Mouse (Mus musculus) kidney, postnatal 14 days (tissue): ENCODE data around the gene Olfr747.
"Not testable (repeated sequence)": the region's sequence is repeated elsewhere in the genome, so short reads cannot be mapped to it uniquely, and the experiment has no call there.

Experiments
- DNase-seq: peaks from one replicate; pipeline ENCODE4 v3.0.0; 2022; ENCODE audit warnings: mixed read lengths

Gene Olfr747

DNA sequence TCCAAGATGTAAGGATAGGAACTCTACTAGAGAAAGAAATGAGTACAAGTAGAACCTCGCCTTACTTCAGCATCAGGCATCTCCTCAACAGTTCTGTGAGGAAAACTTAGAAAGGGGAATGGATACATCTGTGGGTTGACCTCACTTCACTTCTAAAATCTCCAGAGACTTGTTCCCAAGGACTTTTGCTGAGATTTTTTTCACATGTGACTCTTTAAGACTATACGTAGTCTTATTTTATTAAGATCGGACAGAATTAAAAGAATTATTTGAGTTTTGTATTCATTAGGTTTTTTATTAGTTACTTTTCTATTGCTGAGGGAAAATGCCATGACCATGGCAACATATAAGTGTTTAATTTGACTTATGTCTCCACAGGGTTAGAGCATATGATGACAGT lies at the start of gene Olfr747:
Olfr747 (minus strand) TSS at position 101 of the 400 bp plus-strand sequence.
- DNase-seq: no peak

DNA sequence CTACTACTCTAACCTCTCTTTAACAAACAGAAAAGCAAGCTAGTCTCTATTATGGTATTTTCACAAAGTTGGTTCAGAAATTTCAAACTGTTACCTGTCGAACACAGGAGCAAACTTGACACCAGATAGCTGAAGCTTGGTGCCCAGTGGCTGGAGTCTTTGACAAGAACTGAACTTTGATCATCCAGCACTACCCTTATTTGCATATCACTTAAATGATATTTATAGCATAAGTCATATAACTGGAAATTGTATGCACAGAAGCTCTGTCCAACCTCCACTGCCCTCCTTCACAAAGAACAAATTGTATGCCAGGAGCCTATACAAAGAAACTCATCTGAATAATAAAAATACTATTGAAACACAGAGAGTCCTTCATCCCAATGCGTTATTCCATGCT lies 48.6 kb upstream of the Olfr747 start:
- DNase-seq: no peak

DNA sequence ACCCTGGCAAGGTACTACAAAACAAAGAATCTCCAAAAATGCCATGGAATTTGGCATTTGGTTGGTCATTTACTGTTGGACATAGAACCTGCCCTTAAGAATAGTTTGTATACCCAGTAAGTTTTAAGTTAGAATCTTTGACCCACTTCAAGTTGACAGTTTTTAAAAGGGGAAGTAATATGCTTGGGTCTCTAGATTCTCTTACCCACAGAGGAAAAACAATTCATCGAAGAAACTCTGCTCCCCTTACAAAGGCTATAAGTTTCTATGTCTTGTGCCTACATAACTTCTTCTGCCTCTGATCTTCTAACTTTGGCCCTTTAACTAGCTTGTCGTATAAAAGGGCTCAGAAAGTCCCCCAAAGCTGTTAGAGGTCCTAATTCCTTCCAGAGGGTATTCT lies 47.3 kb upstream of the Olfr747 start:
- DNase-seq: no peak

DNA sequence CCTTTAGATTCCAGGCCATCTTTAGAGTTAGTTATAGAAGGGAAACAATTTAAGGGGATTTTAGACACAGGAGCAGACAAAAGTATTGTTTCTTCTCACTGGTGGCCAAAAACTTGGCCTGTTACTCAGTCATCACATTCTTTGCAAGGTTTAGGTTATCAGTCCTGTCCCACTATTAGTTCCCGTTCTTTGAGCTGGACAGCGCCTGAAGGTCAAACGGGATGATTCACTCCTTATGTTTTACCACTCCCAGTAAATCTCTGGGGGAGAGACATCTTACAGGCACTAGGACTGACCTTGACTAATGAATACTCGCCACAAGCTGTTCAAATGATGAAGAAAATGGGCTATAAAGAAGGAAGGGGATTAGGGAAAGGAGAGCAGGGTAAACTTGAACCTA lies 29.4 kb upstream of the Olfr747 start:
- not testable (repeated sequence) for DNase-seq

DNA sequence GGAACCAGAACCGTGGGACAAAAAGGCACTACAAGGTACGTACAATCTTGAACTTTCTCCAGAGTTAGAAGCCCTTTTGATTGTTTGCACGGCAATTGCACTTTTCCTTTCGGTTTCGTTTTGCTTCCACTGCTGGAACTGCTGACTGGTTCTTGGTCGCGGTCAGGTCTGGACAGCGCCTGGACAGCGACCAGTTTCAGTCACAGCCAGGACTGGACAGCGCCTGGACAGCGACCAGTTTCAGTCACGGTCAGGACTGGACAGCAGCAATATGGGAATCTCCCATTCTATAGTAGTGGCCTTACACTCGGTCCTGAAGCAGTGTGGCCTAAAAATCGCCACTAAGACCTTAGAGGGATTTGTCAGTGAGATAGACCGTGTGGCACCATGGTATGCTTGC lies 26.9 kb upstream of the Olfr747 start:
- not testable (repeated sequence) for DNase-seq

DNA sequence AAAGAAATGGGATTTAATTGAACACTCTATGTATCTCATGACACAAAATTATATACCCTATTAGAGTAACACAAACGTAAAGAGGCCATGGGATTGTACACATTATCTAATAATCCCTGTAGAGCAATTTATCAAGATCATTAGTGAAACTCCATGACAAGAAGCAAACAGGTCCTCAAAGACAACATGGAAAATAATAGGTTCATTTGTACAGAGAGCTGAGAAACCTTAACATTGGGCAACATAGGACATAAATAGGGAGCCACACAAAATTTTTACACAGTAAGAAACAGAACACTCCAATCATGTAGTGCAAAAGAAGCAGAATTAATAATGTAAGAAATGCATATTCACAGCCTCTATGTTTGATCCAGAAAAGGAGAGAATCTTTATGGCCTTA lies 14.1 kb upstream of the Olfr747 start, which contains the start of gene Olfr748:
Olfr748 (plus strand) TSS at position 301 of the 400 bp plus-strand sequence.
- DNase-seq: no peak

DNA sequence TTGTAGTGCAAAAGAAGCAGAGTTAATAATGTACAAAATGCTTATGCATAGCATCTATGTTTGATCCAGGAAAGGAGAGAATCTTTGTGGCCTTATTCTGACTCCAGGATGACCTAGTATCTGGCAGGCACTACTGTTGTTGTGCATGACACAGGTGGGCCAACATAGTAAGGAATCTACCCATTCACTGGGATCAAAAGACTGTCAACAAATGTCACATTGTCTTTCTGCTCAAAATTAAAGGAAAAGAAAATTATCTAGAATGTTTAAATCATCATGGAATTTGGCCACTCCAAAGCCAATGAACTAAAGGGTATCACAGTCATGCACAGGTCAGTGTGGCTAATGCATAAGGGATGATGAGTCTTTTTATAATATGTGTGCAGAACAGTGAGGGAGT lies 46.2 kb downstream of the Olfr747 start, which contains the start of gene Olfr746:
Olfr746 (plus strand) TSS at position 301 of the 400 bp plus-strand sequence.
- DNase-seq: no peak

DNA sequence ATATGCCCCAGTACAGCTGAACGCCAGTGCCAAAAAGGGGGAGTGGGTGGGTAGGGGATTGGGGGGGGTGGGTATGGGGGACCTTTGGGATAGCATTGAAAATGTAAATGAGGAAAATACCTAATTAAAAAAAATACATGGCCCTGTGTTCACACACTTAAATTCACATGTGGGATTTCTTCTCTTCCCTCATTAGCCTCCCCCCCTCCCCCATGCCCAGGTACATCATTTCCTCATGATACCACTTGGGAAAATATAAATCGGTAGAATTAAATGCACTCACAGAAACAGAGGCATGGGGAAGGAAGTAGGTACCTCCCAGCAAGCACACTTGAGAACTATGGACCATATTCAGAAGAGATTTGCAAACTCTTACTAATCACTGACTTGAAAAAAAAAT lies 53.9 kb downstream of the Olfr747 start, which contains the start of gene Olfr745:
Olfr745 (plus strand) TSS at position 301 of the 400 bp plus-strand sequence.
- no peak for DNase-seq
